Mouse (Mus musculus) ES-E14 (cell line): ENCODE measurements around the gene D10Wsu102e.

Experiments
- CHD2 ChIP-seq: IDR thresholded peaks from 2 replicates; pipeline ENCODE4 v1.6.1; 2014; ENCODE audit warnings: mild to moderate bottlenecking, low read depth, low read length, inconsistent platforms
- MAFK ChIP-seq: IDR thresholded peaks from 2 replicates; pipeline ENCODE4 v1.6.1; 2014; ENCODE audit warnings: mild to moderate bottlenecking, low read depth, low read length, inconsistent platforms; ENCODE audit not compliant: insufficient read depth
- ZC3H11A ChIP-seq: IDR thresholded peaks from 2 replicates; pipeline ENCODE4 v1.6.1; 2012; ENCODE audit warnings: low read depth, mild to moderate bottlenecking, inconsistent platforms, low read length, borderline replicate concordance

DNA sequence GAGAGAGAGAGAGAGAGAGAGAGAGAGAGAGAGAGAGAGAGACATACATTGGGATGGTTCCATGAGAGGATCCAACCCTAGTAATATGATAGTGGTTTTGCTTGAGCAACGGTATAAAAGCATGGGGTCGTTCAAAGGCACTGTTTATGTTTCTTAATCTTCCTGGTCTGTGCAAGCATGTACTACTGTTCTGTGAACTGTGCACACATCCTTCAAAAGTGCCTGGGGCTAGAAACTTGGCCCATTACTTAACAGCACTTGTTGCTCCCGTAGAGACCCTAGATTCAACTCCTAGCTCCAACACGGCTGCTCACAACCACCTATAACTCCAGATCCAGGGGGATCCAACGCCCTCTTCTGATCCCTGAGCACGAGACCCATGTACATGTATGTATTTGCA lies 39.6 kb upstream of the D10Wsu102e start:
- no peak for TF ChIP-seq MAFK
- no peak for TF ChIP-seq CHD2
- TF ChIP-seq ZC3H11A, result no peak
